Mouse (Mus musculus): Measurements from ENCODE around the gene Nudt19. TPM values are rescaled to one million over a fixed set of nuclear protein-coding genes. Genes with fewer than 3 reads are reported as not detected.
"Not testable (repeated sequence)": the region's sequence is repeated elsewhere in the genome, so short reads cannot be mapped to it uniquely, and the experiment has no call there.

The Nudt19 gene
- polyA plus RNA-seq, 1 experiment = 112 TPM

- no peaks in the 10 kb centered on the region for H3K4me1 ChIP-seq (ENCODE audit: control insufficient read depth, insufficient read depth, insufficient read length, low read length)
- peak overlapping the region; percentile 85 for H3K4me3 ChIP-seq (ENCODE audit: insufficient read depth, low read depth, low read length)
- H3K27ac ChIP-seq (replicated peaks; ENCODE audit: low read depth, low read length) = peak overlapping the region; percentile 88
Observed at GRCm38 (mm10) chr7:35555224-35556204, 590 bp downstream of the Nudt19 start.

GRCm38 (mm10) chr7:35554605-35555175, 1.4 kb downstream of the Nudt19 start:
- H3K27ac ChIP-seq (replicated peaks; ENCODE audit: low read depth, low read length) = peak overlapping the region; percentile 13; the same call in 1 of the 2 replicates
- H3K4me3 ChIP-seq (ENCODE audit: insufficient read depth, low read depth, low read length) = peak overlapping the region; percentile 85
- H3K4me1 ChIP-seq (ENCODE audit: control insufficient read depth, insufficient read depth, insufficient read length, low read length) = no peaks in the 10 kb centered on the region

GRCm38 (mm10) chr7:35553751-35554604, 2.1 kb downstream of the Nudt19 start:
- no peak overlapping the region for H3K27ac ChIP-seq (replicated peaks; ENCODE audit: low read depth, low read length)
- H3K4me1 ChIP-seq (ENCODE audit: control insufficient read depth, insufficient read depth, insufficient read length, low read length) = no peaks in the 10 kb centered on the region
- H3K4me3 ChIP-seq (ENCODE audit: insufficient read depth, low read depth, low read length) = peak overlapping the region; percentile 85

- no peaks in the 10 kb centered on the region for H3K4me1 ChIP-seq (ENCODE audit: control insufficient read depth, insufficient read depth, insufficient read length, low read length)
- H3K4me3 ChIP-seq (ENCODE audit: insufficient read depth, low read depth, low read length) = no peak overlapping the region
- H3K27ac ChIP-seq (replicated peaks; ENCODE audit: low read depth, low read length) = no peak overlapping the region
Observed at GRCm38 (mm10) chr7:35545881-35546280, 10.2 kb downstream of the Nudt19 start.

GRCm38 (mm10) chr7:35537562-35537961, 18.5 kb downstream of the Nudt19 start, which contains the start of gene Tdrd12:
Gene Tdrd12 (minus strand): TSS chr7:35537745.
- peaks cover 2% of the 10 kb centered on the region; the same call in 1 of the 2 replicates for H3K4me1 ChIP-seq (ENCODE audit: control insufficient read depth, insufficient read depth, insufficient read length, low read length)
- no peak within 1 kb of the TSS for H3K4me3 ChIP-seq (ENCODE audit: insufficient read depth, low read depth, low read length)
- no peak within 1 kb of the TSS for H3K27ac ChIP-seq (replicated peaks; ENCODE audit: low read depth, low read length)

- H3K27ac ChIP-seq (replicated peaks; ENCODE audit: low read depth, low read length) = no peak overlapping the region
- H3K4me1 ChIP-seq (ENCODE audit: control insufficient read depth, insufficient read depth, insufficient read length, low read length) = peaks cover 2% of the 10 kb centered on the region; the same call in 1 of the 2 replicates
- H3K4me3 ChIP-seq (ENCODE audit: insufficient read depth, low read depth, low read length) = no peak overlapping the region
Observed at GRCm38 (mm10) chr7:35535750-35536512, 20.2 kb downstream of the Nudt19 start.

GRCm38 (mm10) chr7:35530544-35530943, 25.6 kb downstream of the Nudt19 start:
- not testable (repeated sequence) for H3K27ac ChIP-seq (replicated peaks; ENCODE audit: low read depth, low read length); H3K4me3 ChIP-seq (ENCODE audit: insufficient read depth, low read depth, low read length); H3K4me1 ChIP-seq (ENCODE audit: control insufficient read depth, insufficient read depth, insufficient read length, low read length)

- Histone ChIP-seq H3K27ac (replicated peaks; ENCODE audit: low read depth, low read length) (no peak overlapping the region), H3K4me3 (ENCODE audit: insufficient read depth, low read depth, low read length) (no peak overlapping the region), H3K4me1 (ENCODE audit: control insufficient read depth, insufficient read depth, insufficient read length, low read length) (no peaks in the 10 kb centered on the region)
Observed at GRCm38 (mm10) chr7:35530026-35530425, 26.1 kb downstream of the Nudt19 start.

GRCm38 (mm10) chr7:35526795-35527194, 29.3 kb downstream of the Nudt19 start:
- Histone ChIP-seq H3K27ac (replicated peaks; ENCODE audit: low read depth, low read length) (no peak overlapping the region), H3K4me1 (ENCODE audit: control insufficient read depth, insufficient read depth, insufficient read length, low read length) (no peaks in the 10 kb centered on the region), H3K4me3 (ENCODE audit: insufficient read depth, low read depth, low read length) (no peak overlapping the region)

- Histone ChIP-seq H3K4me3 (ENCODE audit: insufficient read depth, low read depth, low read length) (no peak overlapping the region), H3K4me1 (ENCODE audit: control insufficient read depth, insufficient read depth, insufficient read length, low read length) (no peaks in the 10 kb centered on the region), H3K27ac (replicated peaks; ENCODE audit: low read depth, low read length) (no peak overlapping the region)
Observed at GRCm38 (mm10) chr7:35501995-35502394, 54.1 kb downstream of the Nudt19 start.

GRCm38 (mm10) chr7:35497516-35497915, 58.6 kb downstream of the Nudt19 start:
- no peaks in the 10 kb centered on the region for H3K4me1 ChIP-seq (ENCODE audit: control insufficient read depth, insufficient read depth, insufficient read length, low read length)
- no peak overlapping the region for H3K27ac ChIP-seq (replicated peaks; ENCODE audit: low read depth, low read length)
- H3K4me3 ChIP-seq (ENCODE audit: insufficient read depth, low read depth, low read length) = no peak overlapping the region

Data from brown adipose tissue, adult 24 weeks (tissue).